In the genomic region with DNA sequence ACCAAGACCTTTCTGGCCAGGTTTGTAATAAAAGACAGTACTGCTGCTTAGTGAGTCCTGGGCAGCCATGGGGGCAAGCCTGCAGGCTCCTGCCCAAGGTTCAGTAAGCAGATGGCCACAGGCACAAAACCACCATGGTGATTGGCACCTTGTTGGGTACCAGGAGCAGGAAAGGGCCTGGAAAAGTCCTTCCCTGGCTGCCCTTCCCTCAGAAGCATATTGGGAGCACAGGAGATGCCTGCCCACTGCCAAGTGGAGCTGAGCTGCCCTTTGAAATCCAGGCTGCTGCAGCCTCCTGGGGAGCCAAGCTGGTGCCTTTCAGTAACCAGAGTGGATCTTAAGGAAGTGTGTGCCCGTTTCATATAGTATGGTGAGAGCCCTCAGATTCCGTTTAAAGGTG, we compare ENCODE assay signal across 19 mouse cellular contexts.
DNase-seq lines count a peak whose midpoint lies in the region; ATAC-seq lines count a peak whose summit lies in the region.
"Had no signal": no experiment of that assay in that cellular context is flagged by ENCODE, and none has a peak within 500 bp of the region (broad histone marks: within the 10 kb centered on the region; RNA-seq: fewer than 3 reads in every experiment).

No protein-coding gene starts in this region.

- ATAC-seq in cerebellum, adult (ENCODE audit: insufficient number of reproducible peaks, low FRiP score, low TSS enrichment) = peak; percentile 98
- ATAC-seq: forebrain, embryonic 13.5 days; intestine, embryonic 16.5 days had no signal

- peak; percentile 99 for DNase-seq in brain, adult 2 months (ENCODE audit: low read depth, low spot score)
- DNase-seq in cerebellum, adult 8-10 months = peak; percentile 93
- DNase-seq in cerebellum, postnatal 25 days = peak; percentile 93 to 94
- DNase-seq in testis, postnatal 14 days (ENCODE audit: low spot score) = no peak
- no peak for DNase-seq in ovary, postnatal 10 days (ENCODE audit: low spot score)
- DNase-seq: adrenal gland, postnatal 36 days; B cell, adult 2 months; heart, postnatal 14 days; kidney, adult 9 months; kidney, postnatal 14 days; layer of hippocampus, adult 9-11 months; lung, embryonic 14.5 days; lung, postnatal 14 days; midbrain, embryonic 14.5 days; right cerebral cortex, adult 18-20 months; thymus, postnatal 4 days had no signal

Comparison
In these comparisons a context has a peak if more than half of its experiments do, and no peak if none do; other contexts are left out.
1. DNase-seq: peak in brain, adult 2 months (single experiment), cerebellum, adult 8-10 months (single experiment) and cerebellum, postnatal 25 days (2 of 2); none in testis, postnatal 14 days (single experiment) and ovary, postnatal 10 days (single experiment).